Mouse (Mus musculus) E14TG2a.4 (cell line): ENCODE measurements around the gene Magi2.
"Not testable (repeated sequence)": the region's sequence is repeated elsewhere in the genome, so short reads cannot be mapped to it uniquely, and the experiment has no call there.

Experiments
- H3K27me3 ChIP-seq: 2 replicates; pipeline ENCODE4 v1.6.1; 2014; ENCODE audit warnings: low read length, control low read depth; ENCODE audit not compliant: insufficient read depth
- H3K36me3 ChIP-seq: 2 replicates; pipeline ENCODE4 v1.6.1; 2014; ENCODE audit warnings: low read length, control low read depth; ENCODE audit not compliant: insufficient read depth
- H3K4me1 ChIP-seq: replicated peaks from 2 replicates; pipeline ENCODE4 v1.6.1; 2014; ENCODE audit warnings: low read depth, low read length, control low read depth
- H3K4me3 ChIP-seq: replicated peaks from 2 replicates; pipeline ENCODE4 v1.5.1; 2014; ENCODE audit warnings: mild to moderate bottlenecking, low read length
- H3K9me3 ChIP-seq: 2 replicates; pipeline ENCODE4 v1.6.1; 2014; ENCODE audit warnings: low read length, control low read depth
- CTCF ChIP-seq: conservative IDR thresholded peaks from 2 replicates; pipeline ENCODE4 v1.5.1; 2014; ENCODE audit warnings: low read length
- NANOG ChIP-seq: IDR thresholded peaks from 2 replicates; pipeline ENCODE4 v1.6.1; 2014; ENCODE audit warnings: borderline replicate concordance, low read length, mixed read lengths
- POU5F1 ChIP-seq: IDR thresholded peaks from 2 replicates; pipeline ENCODE4 v1.6.1; 2014; ENCODE audit warnings: low read length, borderline replicate concordance

Gene Magi2

DNA sequence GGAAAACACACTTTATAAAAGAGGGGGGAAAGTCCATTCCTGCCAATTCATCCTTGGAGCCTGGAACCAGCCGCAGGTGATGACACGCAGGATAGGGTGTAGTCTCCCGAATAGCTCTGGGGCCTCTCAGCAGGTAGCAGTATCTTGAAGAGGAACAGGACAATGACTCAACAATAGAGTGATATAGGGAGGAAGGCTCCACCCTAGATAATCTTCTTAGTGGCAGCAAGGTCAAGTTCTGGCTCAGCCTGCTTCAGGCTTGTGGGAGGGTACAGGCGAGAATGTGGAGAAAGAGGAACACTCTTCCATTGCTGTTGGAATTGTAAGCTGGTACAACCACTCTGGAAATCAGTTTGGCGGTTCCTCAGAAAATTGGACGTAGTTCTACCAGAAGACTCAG is 1484.0 kb downstream of the Magi2 start:
- peak; percentile 59; the same call in 1 of the 2 replicates for TF ChIP-seq NANOG
- H3K4me3 ChIP-seq, H3K27me3 ChIP-seq: not testable (repeated sequence)
- peaks cover 38% of the 10 kb centered on the region for H3K9me3 ChIP-seq
- peaks cover 28% of the 10 kb centered on the region for H3K4me1 ChIP-seq
- peaks cover 18% of the 10 kb centered on the region for H3K36me3 ChIP-seq

- H3K4me3 ChIP-seq, H3K27me3 ChIP-seq: not testable (repeated sequence)
- Histone ChIP-seq H3K36me3 (peaks cover 21% of the 10 kb centered on the region), H3K4me1 (0 out of 2 replicates have a peak, but pooled peaks cover 10% of the 10 kb centered on the region), H3K9me3 (peaks cover 72% of the 10 kb centered on the region)
These were observed 1487.8 kb downstream of the Magi2 start for GRCm38 (mm10) chr5:20714619-20715018.

DNA sequence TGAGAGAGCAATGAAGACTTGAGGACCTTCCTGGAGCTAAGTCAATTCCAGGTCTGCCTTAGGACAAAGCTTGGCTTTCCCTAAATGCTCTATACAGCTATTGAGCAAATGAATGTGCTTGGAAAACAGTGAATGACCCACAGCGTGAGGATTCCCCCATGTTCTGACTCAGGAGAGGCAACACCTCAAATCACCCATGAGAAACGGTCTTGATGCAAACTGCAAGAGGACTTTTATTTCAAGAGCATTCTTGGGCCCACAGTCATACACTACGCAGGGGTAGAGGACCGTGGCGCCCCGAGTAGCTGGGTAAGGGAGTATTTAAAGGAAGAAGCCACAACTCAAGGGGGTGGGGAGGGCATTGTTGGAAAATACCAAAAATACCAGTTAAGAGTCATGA is 1489.1 kb downstream of the Magi2 start:
- H3K4me3 ChIP-seq, H3K27me3 ChIP-seq, H3K4me1 ChIP-seq: not testable (repeated sequence)
- Histone ChIP-seq H3K36me3 (peaks cover 21% of the 10 kb centered on the region), H3K9me3 (peaks cover 72% of the 10 kb centered on the region)

GRCm38 (mm10) chr5:20720201-20720900 is 1493.5 kb downstream of the Magi2 start:
- Histone ChIP-seq H3K4me1 (peaks cover 4% of the 10 kb centered on the region; the same call in 1 of the 2 replicates), H3K27me3 (no peaks in the 10 kb centered on the region), H3K9me3 (peaks cover 39% of the 10 kb centered on the region), H3K4me3 (no peak overlapping the region), H3K36me3 (peaks cover 7% of the 10 kb centered on the region; the same call in 1 of the 2 replicates)
- TF ChIP-seq NANOG (no peak), POU5F1 (no peak), CTCF (no peak)

DNA sequence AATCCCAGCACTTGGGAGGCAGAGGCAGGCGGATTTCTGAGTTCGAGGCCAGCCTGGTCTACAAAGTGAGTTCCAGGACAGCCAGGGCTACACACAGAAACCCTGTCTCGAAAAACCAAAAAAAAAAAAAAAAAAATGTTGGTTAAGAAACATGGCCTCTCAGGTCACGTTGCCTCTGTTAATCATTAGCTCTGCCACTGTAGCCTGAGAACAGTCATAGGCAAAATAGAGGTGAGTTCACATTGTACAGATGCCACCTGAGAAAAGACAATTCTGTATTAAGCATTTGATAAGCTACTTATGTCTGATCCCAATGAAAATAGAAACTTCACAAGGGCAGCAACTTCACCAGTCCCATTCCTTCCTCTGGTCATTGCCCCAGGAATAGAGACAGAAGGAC is 1496.4 kb downstream of the Magi2 start:
- H3K9me3 ChIP-seq = peaks cover 11% of the 10 kb centered on the region
- H3K4me1 ChIP-seq, H3K36me3 ChIP-seq, H3K4me3 ChIP-seq, H3K27me3 ChIP-seq: not testable (repeated sequence)

DNA sequence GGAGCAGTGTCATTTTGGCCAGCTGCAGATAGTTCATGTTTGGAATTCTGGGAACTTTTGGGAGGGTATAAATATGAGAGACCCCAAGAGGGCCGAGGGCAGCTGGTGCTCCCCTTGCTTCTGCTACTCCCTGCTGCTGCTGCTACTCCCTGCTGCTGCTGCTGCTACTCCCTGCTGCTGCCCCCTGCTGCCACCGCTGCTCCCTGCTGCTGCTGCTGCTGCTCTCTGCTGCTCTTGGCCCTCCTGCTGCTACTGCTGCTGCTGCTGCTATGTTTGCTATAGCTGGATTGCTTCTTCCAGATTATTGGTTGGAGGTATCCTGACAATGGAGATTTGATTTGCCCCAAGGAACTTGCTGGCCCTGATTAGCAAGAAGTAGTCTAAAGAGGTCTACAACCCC is 1512.0 kb downstream of the Magi2 start:
- TF ChIP-seq CTCF (no peak), POU5F1 (no peak), NANOG (no peak)
- Histone ChIP-seq H3K4me1 (peaks cover 21% of the 10 kb centered on the region), H3K9me3 (peaks cover 13% of the 10 kb centered on the region), H3K36me3 (no peaks in the 10 kb centered on the region), H3K27me3 (no peaks in the 10 kb centered on the region), H3K4me3 (no peak overlapping the region)

GRCm38 (mm10) chr5:20741193-20741592 is 1514.4 kb downstream of the Magi2 start:
- TF ChIP-seq POU5F1 (no peak), CTCF (no peak), NANOG (no peak)
- H3K36me3 ChIP-seq = no peaks in the 10 kb centered on the region
- no peaks in the 10 kb centered on the region for H3K9me3 ChIP-seq
- H3K4me3 ChIP-seq = no peak overlapping the region
- H3K4me1 ChIP-seq = peaks cover 28% of the 10 kb centered on the region
- H3K27me3 ChIP-seq = no peaks in the 10 kb centered on the region

- Histone ChIP-seq H3K27me3 (no peaks in the 10 kb centered on the region), H3K36me3 (no peaks in the 10 kb centered on the region), H3K4me1 (peaks cover 28% of the 10 kb centered on the region), H3K9me3 (no peaks in the 10 kb centered on the region), H3K4me3 (no peak overlapping the region)
- TF ChIP-seq POU5F1 (no peak), CTCF (no peak), NANOG (no peak)
These were observed 1515.1 kb downstream of the Magi2 start for GRCm38 (mm10) chr5:20741936-20742335.

- no peak overlapping the region for H3K4me3 ChIP-seq
- H3K27me3 ChIP-seq = no peaks in the 10 kb centered on the region
- no peak for TF ChIP-seq CTCF
- no peak for TF ChIP-seq NANOG
- no peak for TF ChIP-seq POU5F1
- no peaks in the 10 kb centered on the region for H3K36me3 ChIP-seq
- H3K4me1 ChIP-seq = peaks cover 32% of the 10 kb centered on the region
- H3K9me3 ChIP-seq = no peaks in the 10 kb centered on the region
These were observed 1521.3 kb downstream of the Magi2 start for GRCm38 (mm10) chr5:20748142-20748541.
